Comparison of ENCODE assay signal across 22 mouse cellular contexts in genomic region chr8:13227184-13227583, GRCm38 (mm10). TPM values are rescaled to one million over a fixed set of nuclear protein-coding genes. Genes with fewer than 3 reads are reported as not detected.
DNase-seq lines count a peak whose midpoint lies in the region; ATAC-seq and TF ChIP-seq lines count a peak whose summit lies in the region.
"Had no signal": no experiment of that assay in that cellular context is flagged by ENCODE, and none has a peak within 500 bp of the region (broad histone marks: within the 10 kb centered on the region; RNA-seq: fewer than 3 reads in every experiment).

No protein-coding gene starts in this region.

- TF ChIP-seq RAD21 in MEL (IDR thresholded peaks at IDR 0.05; ENCODE audit: low read depth, low read length): no peak

- TF ChIP-seq EP300 in MEL (IDR thresholded peaks at IDR 0.05; ENCODE audit: low read depth in 1 of 2, low read length in 2 of 2): no peak

- no peak for TF ChIP-seq POLR2A in MEL (IDR thresholded peaks at IDR 0.05; ENCODE audit: control insufficient read depth in 1 of 2, insufficient read depth in 1 of 2, low read depth in 1 of 2, low read length in 2 of 2, poor library complexity in 1 of 2)
- TF ChIP-seq POLR2A in cortical plate, adult 2 months (IDR thresholded peaks at IDR 0.05; ENCODE audit: extremely low read depth, insufficient read depth, low read length): no peak
- no peak for TF ChIP-seq POLR2A in kidney, adult 2 months (IDR thresholded peaks at IDR 0.05; ENCODE audit: low read depth, low read length)

- H3K4me3 ChIP-seq in heart, embryonic 13.5 days: no peak overlapping the region
- H3K4me3 ChIP-seq in left cerebral cortex, adult 2 months: no peak overlapping the region
- no peak overlapping the region for H3K4me3 ChIP-seq in MEL (ENCODE audit: control insufficient read depth in 1 of 2, insufficient read depth in 1 of 2, low read depth in 2 of 2, low read length in 2 of 2)
- H3K4me3 ChIP-seq in cortical plate, adult 2 months (ENCODE audit: insufficient read depth, low read length): no peak overlapping the region
- no peak overlapping the region for H3K4me3 ChIP-seq in embryonic facial prominence, embryonic 10.5 days
- no peak overlapping the region for H3K4me3 ChIP-seq in kidney, adult 2 months (ENCODE audit: insufficient read depth, low read depth, low read length)
- H3K4me3 ChIP-seq: limb, embryonic 12.5 days; neural tube, embryonic 15.5 days had no signal

- peaks cover 61% of the 10 kb centered on the region for H3K4me1 ChIP-seq in heart, embryonic 13.5 days
- no peaks in the 10 kb centered on the region for H3K4me1 ChIP-seq in MEL (ENCODE audit: control insufficient read depth in 1 of 2, insufficient read depth in 2 of 2, low read length in 2 of 2)
- H3K4me1 ChIP-seq in cortical plate, adult 2 months (ENCODE audit: control insufficient read depth, insufficient read depth, low read length): no peaks in the 10 kb centered on the region
- H3K4me1 ChIP-seq in embryonic facial prominence, embryonic 10.5 days: peaks cover 10% of the 10 kb centered on the region
- no peaks in the 10 kb centered on the region for H3K4me1 ChIP-seq in kidney, adult 2 months (ENCODE audit: control insufficient read depth, insufficient read depth, low read length)
- H3K4me1 ChIP-seq: neural tube, embryonic 15.5 days had no signal

- peak overlapping the region; percentile 34 for H3K4me2 ChIP-seq in heart, embryonic 13.5 days
- H3K4me2 ChIP-seq: limb, embryonic 12.5 days; neural tube, embryonic 15.5 days had no signal

- H3K9me3 ChIP-seq in heart, embryonic 13.5 days: no peaks in the 10 kb centered on the region
- no peaks in the 10 kb centered on the region for H3K9me3 ChIP-seq in MEL (replicated peaks; ENCODE audit: insufficient read depth, low read length)
- no peaks in the 10 kb centered on the region for H3K9me3 ChIP-seq in embryonic facial prominence, embryonic 10.5 days
- H3K9me3 ChIP-seq: G1E; limb, embryonic 12.5 days; neural tube, embryonic 15.5 days had no signal

- intact Hi-C loops in left cerebral cortex, adult 2 months (cut with DNase I): no loop called here
- intact Hi-C loops in left cerebral cortex, postnatal 4 days (cut with DNase I): no loop called here

- H3K36me3 ChIP-seq in heart, embryonic 13.5 days: peaks cover 35% of the 10 kb centered on the region
- no peaks in the 10 kb centered on the region for H3K36me3 ChIP-seq in MEL (ENCODE audit: control insufficient read depth in 1 of 2, insufficient read depth in 2 of 2, low read length in 2 of 2)
- no peaks in the 10 kb centered on the region for H3K36me3 ChIP-seq in embryonic facial prominence, embryonic 10.5 days (replicated peaks)
- H3K36me3 ChIP-seq in kidney, adult 2 months (ENCODE audit: control insufficient read depth, insufficient read depth, low read length): no peaks in the 10 kb centered on the region
- H3K36me3 ChIP-seq: G1E; limb, embryonic 12.5 days; neural tube, embryonic 15.5 days had no signal

- no peak for DNase-seq in heart, adult 9 months (ENCODE audit: low spot score in 2 of 2)
- DNase-seq in left cerebral cortex, adult 2 months (ENCODE audit: extremely low spot score in 1 of 2, low spot score in 2 of 2): no peak
- no peak for DNase-seq in left cerebral cortex, postnatal 4 days
- DNase-seq in MEL (ENCODE audit: low read depth, low spot score): no peak
- no peak for DNase-seq in embryonic facial prominence, embryonic 10.5 days (ENCODE audit: low spot score)
- DNase-seq in kidney, adult 2 months: no peak
- DNase-seq: adrenal gland, postnatal 36 days; cerebellum, adult 18-20 months; cerebellum, postnatal 25 days; gastrocnemius, postnatal 14 days; kidney, adult 11 months; kidney, postnatal 10 days; midbrain, embryonic 14.5 days; right cerebral cortex, postnatal 14 days had no signal

- H3K27ac ChIP-seq in heart, embryonic 13.5 days (replicated peaks): peak overlapping the region; percentile 88
- peak overlapping the region; percentile 29; the same call in 1 of the 2 replicates for H3K27ac ChIP-seq in left cerebral cortex, adult 2 months
- no peak overlapping the region for H3K27ac ChIP-seq in MEL (ENCODE audit: control insufficient read depth, low read depth, low read length)
- H3K27ac ChIP-seq in cortical plate, adult 2 months (ENCODE audit: insufficient read depth, low read length): peak overlapping the region; percentile 61; the same call in 1 of the 2 replicates
- H3K27ac ChIP-seq in embryonic facial prominence, embryonic 10.5 days (replicated peaks): no peak overlapping the region
- H3K27ac ChIP-seq in kidney, adult 2 months (ENCODE audit: insufficient read depth, low read depth, low read length): no peak overlapping the region
- H3K27ac ChIP-seq: limb, embryonic 12.5 days; liver, embryonic 14.5 days; neural tube, embryonic 15.5 days had no signal

- no peak for TF ChIP-seq CTCF in left cerebral cortex, adult 2 months (IDR thresholded peaks at IDR 0.05)
- no peak for TF ChIP-seq CTCF in MEL (IDR thresholded peaks at IDR 0.05 in 2 of 3, conservative IDR thresholded peaks at IDR 0.05 in 1 of 3; ENCODE audit: control insufficient read depth in 1 of 3, insufficient read depth in 1 of 3, low read depth in 2 of 3, low read length in 3 of 3, poor library complexity in 1 of 3, severe bottlenecking in 1 of 3)
- no peak for TF ChIP-seq CTCF in cortical plate, adult 2 months (IDR thresholded peaks at IDR 0.05; ENCODE audit: extremely low read depth, insufficient read depth, low read length)
- TF ChIP-seq CTCF in kidney, adult 2 months (conservative IDR thresholded peaks at IDR 0.05; ENCODE audit: insufficient read depth, insufficient read length, low read depth, low read length): no peak

- WGBS in heart, embryonic 13.5 days: 39% methylated on average over 3 of the region's 3 CpGs
- 69% methylated on average over 3 of the region's 3 CpGs for WGBS in embryonic facial prominence, embryonic 10.5 days
- 42% methylated on average over 3 of the region's 3 CpGs for WGBS in kidney, adult 2 months

- peak overlapping the region; percentile 73 for H3K9ac ChIP-seq in heart, embryonic 13.5 days
- no peak overlapping the region for H3K9ac ChIP-seq in MEL (ENCODE audit: control insufficient read depth, low read depth, low read length, poor library complexity, severe bottlenecking)
- H3K9ac ChIP-seq: liver, embryonic 14.5 days; neural tube, embryonic 15.5 days had no signal

- no peaks in the 10 kb centered on the region; the same call in 1 of the 2 replicates for H3K27me3 ChIP-seq in heart, embryonic 13.5 days (replicated peaks)
- H3K27me3 ChIP-seq in MEL (ENCODE audit: control insufficient read depth in 1 of 2, insufficient read depth in 2 of 2, low read length in 2 of 2): peaks cover 8% of the 10 kb centered on the region in 2 experiments; a peak in 3 of 4 replicates
- no peaks in the 10 kb centered on the region for H3K27me3 ChIP-seq in embryonic facial prominence, embryonic 10.5 days (replicated peaks; ENCODE audit: low read depth, poor library complexity, severe bottlenecking)
- no peaks in the 10 kb centered on the region for H3K27me3 ChIP-seq in kidney, adult 2 months (replicated peaks; ENCODE audit: control insufficient read depth, insufficient read depth, low read length)
- H3K27me3 ChIP-seq: neural tube, embryonic 15.5 days had no signal

- H3K79me2 ChIP-seq in MEL (ENCODE audit: control insufficient read depth, insufficient read depth, low read length, poor library complexity): no peaks in the 10 kb centered on the region

- ATAC-seq in heart, embryonic 13.5 days (ENCODE audit: extremely low read depth, insufficient number of reproducible peaks, low FRiP score, low TSS enrichment): no peak
- ATAC-seq: CD4-positive, CD25-positive, alpha-beta regulatory T cell, adult 4 months had no signal

TF ChIP-seq in MEL, 35 proteins besides CTCF, POLR2A, EP300 and RAD21:
- TF ChIP-seq RCOR1 (IDR thresholded peaks at IDR 0.05; ENCODE audit: low read depth, low read length) (no peak), USF1 (IDR thresholded peaks at IDR 0.05; ENCODE audit: low read depth, low read length) (peak; percentile 55; the same call in 1 of the 2 replicates)
TF ChIP-seq in MEL: peak in this region for 1.

RNA-seq across cellular contexts. Expression of gene Grtp1, which starts 26.8 kb away (rescaled TPM):
- 17.1 and 19.9 TPM in 2 replicates for polyA plus RNA-seq in heart, embryonic 13.5 days (2015; fragmentation: Nextera tagmentation; extraction: Ambion mirVana)
- total RNA-seq in left cerebral cortex, adult 2 months (2021): 1 to 10 TPM; 3.1 to 5.0 TPM
- total RNA-seq in left cerebral cortex, postnatal 4 days (2021): 1 to 10 TPM; 7.8 to 8.9 TPM
- total RNA-seq in MEL (2012; rRNA removed): 8.2 and 11.9 TPM in 2 replicates
- polyA plus RNA-seq in MEL (2012; ENCODE audit: insufficient read depth in 1 of 2, insufficient read length in 2 of 2, low read depth in 1 of 2, low replicate concordance in 2 of 2, missing spikeins in 1 of 2): 10 to 100 TPM in 1 of 2 experiments, not detected in 1; 15.1 TPM
- polyA plus RNA-seq in cortical plate, adult 2 months (2012; rRNA removed): 6.5 and 6.7 TPM in 2 replicates
- 15.3 and 15.4 TPM in 2 replicates for polyA plus RNA-seq in embryonic facial prominence, embryonic 10.5 days (2016; fragmentation: Nextera tagmentation; extraction: Ambion mirVana)
- 66.4 and 71.2 TPM in 2 replicates for polyA plus RNA-seq in kidney, adult 2 months (2012; rRNA removed)

RNA-seq across cellular contexts. Expression of gene Adprhl1, which starts 26.8 kb away (rescaled TPM):
- polyA plus RNA-seq in heart, embryonic 13.5 days (2015; fragmentation: Nextera tagmentation; extraction: Ambion mirVana): 170 and 207 TPM in 2 replicates
- total RNA-seq in left cerebral cortex, adult 2 months (2021): 1 to 10 TPM; 1.4 to 1.7 TPM
- 1 to 10 TPM; 1.8 to 1.9 TPM for total RNA-seq in left cerebral cortex, postnatal 4 days (2021)
- not detected in 2 replicates for total RNA-seq in MEL (2012; rRNA removed)
- polyA plus RNA-seq in MEL (2012; ENCODE audit: insufficient read depth in 1 of 2, insufficient read length in 2 of 2, low read depth in 1 of 2, low replicate concordance in 2 of 2, missing spikeins in 1 of 2): not detected
- 0.38 and 0.54 TPM in 2 replicates for polyA plus RNA-seq in cortical plate, adult 2 months (2012; rRNA removed)
- polyA plus RNA-seq in embryonic facial prominence, embryonic 10.5 days (2016; fragmentation: Nextera tagmentation; extraction: Ambion mirVana): 0.39 and 0.70 TPM in 2 replicates
- 0.18 and 0.99 TPM in 2 replicates for polyA plus RNA-seq in kidney, adult 2 months (2012; rRNA removed)
- polyA plus RNA-seq: forebrain, embryonic 11.5 days; G1E; liver, embryonic 14.5 days; midbrain, embryonic 14.5 days had no signal

Comparison
In these comparisons a context has a peak if more than half of its experiments do, and no peak if none do; other contexts are left out.
1. H3K27ac ChIP-seq: peak in heart, embryonic 13.5 days (single experiment), left cerebral cortex, adult 2 months (single experiment) and cortical plate, adult 2 months (single experiment); none in MEL (single experiment), embryonic facial prominence, embryonic 10.5 days (single experiment) and kidney, adult 2 months (single experiment).
2. RNA of gene Adprhl1, which starts 26.8 kb away (polyA plus RNA-seq): 170 to 207 TPM in heart, embryonic 13.5 days; 0.18 to 0.99 TPM in kidney, adult 2 months, 0.39 to 0.70 TPM in embryonic facial prominence, embryonic 10.5 days, 0.38 to 0.54 TPM in cortical plate, adult 2 months and not detected in MEL; every median in the first group is over 10 times any median in the second.